In genomic region chr13:51553343-51553742, GRCm38 (mm10) we compare ENCODE assay signal across 27 mouse cellular contexts. TPM values are rescaled to one million over a fixed set of nuclear protein-coding genes. Genes with fewer than 3 reads are reported as not detected.
A peak's percentile ranks its signal among the peaks of the same experiment; 100 is the strongest.
DNase-seq lines count a peak whose midpoint lies in the region; ATAC-seq and TF ChIP-seq lines count a peak whose summit lies in the region.
"Had no signal": no experiment of that assay in that cellular context is flagged by ENCODE, and none has a peak within 500 bp of the region (broad histone marks: within the 10 kb centered on the region; RNA-seq: fewer than 3 reads in every experiment).

No protein-coding gene starts in this region.

- H3K36me3 ChIP-seq in intestine, postnatal 0 days (ENCODE audit: control insufficient read depth, insufficient read depth), result no peaks in the 10 kb centered on the region
- H3K36me3 ChIP-seq in stomach, postnatal 0 days (ENCODE audit: control insufficient read depth, insufficient read depth, low read length), result no peaks in the 10 kb centered on the region
- H3K36me3 ChIP-seq: embryonic facial prominence, embryonic 12.5 days; embryonic facial prominence, embryonic 15.5 days; forebrain, embryonic 12.5 days; forebrain, embryonic 15.5 days; G1E; heart, embryonic 13.5 days had no signal

- no peak overlapping the region for H3K27ac ChIP-seq in intestine, postnatal 0 days (ENCODE audit: low read depth, low read length)
- H3K27ac ChIP-seq in stomach, postnatal 0 days (replicated peaks), result no peak overlapping the region
- H3K27ac ChIP-seq: embryonic facial prominence, embryonic 12.5 days; embryonic facial prominence, embryonic 15.5 days; forebrain, embryonic 12.5 days; forebrain, embryonic 15.5 days; heart, embryonic 13.5 days; hindbrain, embryonic 14.5 days; hindbrain, postnatal 0 days had no signal

- TF ChIP-seq EP300 in stomach, postnatal 0 days (optimal IDR thresholded peaks at IDR 0.05), result no peak

- no peak overlapping the region for H3K4me3 ChIP-seq in intestine, postnatal 0 days (ENCODE audit: low read depth, low read length)
- no peak overlapping the region for H3K4me3 ChIP-seq in stomach, postnatal 0 days (ENCODE audit: low read depth, low read length)
- H3K4me3 ChIP-seq: embryonic facial prominence, embryonic 12.5 days; embryonic facial prominence, embryonic 15.5 days; forebrain, embryonic 12.5 days; forebrain, embryonic 15.5 days; heart, embryonic 13.5 days had no signal

- peak; percentile 80 for ATAC-seq in intestine, postnatal 0 days
- ATAC-seq in stomach, postnatal 0 days (ENCODE audit: low FRiP score, low TSS enrichment), result peak; percentile 60; the same call in 1 of the 2 replicates
- ATAC-seq: forebrain, embryonic 15.5 days; hindbrain, postnatal 0 days; inflammation-experienced regulatory T-cells, adult 6 months; Patski had no signal

- H3K9ac ChIP-seq in intestine, postnatal 0 days (ENCODE audit: low read depth, low read length), result no peak overlapping the region
- H3K9ac ChIP-seq in stomach, postnatal 0 days (ENCODE audit: low read length), result no peak overlapping the region
- H3K9ac ChIP-seq: embryonic facial prominence, embryonic 12.5 days; embryonic facial prominence, embryonic 15.5 days; forebrain, embryonic 12.5 days; forebrain, embryonic 15.5 days; heart, embryonic 13.5 days; hindbrain, embryonic 14.5 days had no signal

- no peaks in the 10 kb centered on the region for H3K27me3 ChIP-seq in intestine, postnatal 0 days (replicated peaks; ENCODE audit: control insufficient read depth, insufficient read depth, low read length)
- H3K27me3 ChIP-seq in stomach, postnatal 0 days (ENCODE audit: control insufficient read depth, insufficient read depth, low read length), result no peaks in the 10 kb centered on the region
- H3K27me3 ChIP-seq: CH12.LX; forebrain, embryonic 12.5 days; forebrain, embryonic 15.5 days had no signal

- 0 out of 2 replicates have a peak, but pooled peaks cover 3% of the 10 kb centered on the region for H3K4me1 ChIP-seq in intestine, postnatal 0 days (replicated peaks; ENCODE audit: control insufficient read depth, insufficient read depth, low read length)
- no peaks in the 10 kb centered on the region for H3K4me1 ChIP-seq in stomach, postnatal 0 days (replicated peaks; ENCODE audit: control insufficient read depth, insufficient read depth)
- H3K4me1 ChIP-seq: embryonic facial prominence, embryonic 12.5 days; embryonic facial prominence, embryonic 15.5 days; heart, embryonic 13.5 days had no signal

- H3K4me2 ChIP-seq in intestine, postnatal 0 days (replicated peaks; ENCODE audit: low read depth), result no peak overlapping the region
- H3K4me2 ChIP-seq in stomach, postnatal 0 days (replicated peaks; ENCODE audit: low read depth), result no peak overlapping the region
- H3K4me2 ChIP-seq: embryonic facial prominence, embryonic 12.5 days; embryonic facial prominence, embryonic 15.5 days; forebrain, embryonic 12.5 days; forebrain, embryonic 15.5 days; heart, embryonic 13.5 days; hindbrain, embryonic 14.5 days had no signal

- TF ChIP-seq CTCF in intestine, postnatal 0 days (IDR thresholded peaks at IDR 0.05; ENCODE audit: low read depth), result no peak
- TF ChIP-seq CTCF in stomach, postnatal 0 days (IDR thresholded peaks at IDR 0.05; ENCODE audit: low read depth), result no peak

- WGBS in intestine, postnatal 0 days, result 56% methylated on average over 11 of the region's 11 CpGs
- 71% methylated on average over 11 of the region's 11 CpGs for WGBS in stomach, postnatal 0 days

- H3K9me3 ChIP-seq in intestine, postnatal 0 days (ENCODE audit: control insufficient read depth), result no peaks in the 10 kb centered on the region
- H3K9me3 ChIP-seq in stomach, postnatal 0 days (ENCODE audit: control insufficient read depth, low read length), result no peaks in the 10 kb centered on the region
- H3K9me3 ChIP-seq: embryonic facial prominence, embryonic 12.5 days; embryonic facial prominence, embryonic 15.5 days; forebrain, embryonic 12.5 days; forebrain, embryonic 15.5 days; heart, embryonic 13.5 days had no signal

- DNase-seq in lung, adult 18-20 months, result peak; percentile 25 to 26
- no peak for DNase-seq in lung, postnatal 25 days (ENCODE audit: low spot score)
- peak; percentile 2 for DNase-seq in adipocyte (ENCODE audit: low spot score)
- no peak for DNase-seq in stomach, postnatal 0 days (ENCODE audit: low spot score)
- DNase-seq in cerebellum, adult 9-10 months, result no peak
- no peak for DNase-seq in cerebellum, postnatal 4 days (ENCODE audit: low spot score in 2 of 2)
- DNase-seq: adrenal gland, postnatal 14 days; B cell, adult 2 months; cerebellum, adult 11-12 months; cerebellum, adult 8-10 months; cerebellum, postnatal 14 days; gastrocnemius, postnatal 25 days; heart, adult 18-20 months; heart, postnatal 14 days; heart, postnatal 4 days had no signal

RNA-seq across cellular contexts. Expression of gene Shc3, which starts 15.9 kb away (rescaled TPM):
- 0.17 TPM in 2 replicates for polyA plus RNA-seq in intestine, postnatal 0 days (2015; fragmentation: Nextera tagmentation; extraction: Ambion mirVana)
- 0.28 and 0.31 TPM in 2 replicates for polyA plus RNA-seq in stomach, postnatal 0 days (2015; fragmentation: Nextera tagmentation; extraction: Ambion mirVana)
- polyA plus RNA-seq: G1E; inflammation-experienced regulatory T-cells, adult 6 months had no signal

Comparison
In these comparisons a context has a peak if more than half of its experiments do, and no peak if none do; other contexts are left out.
1. DNase-seq: peak in lung, adult 18-20 months (2 of 2) and adipocyte (single experiment); none in lung, postnatal 25 days (single experiment), stomach, postnatal 0 days (single experiment), cerebellum, adult 9-10 months (single experiment) and cerebellum, postnatal 4 days (0 of 2).